Comparison of ENCODE assay signal across 9 mouse cellular contexts in the genomic region with DNA sequence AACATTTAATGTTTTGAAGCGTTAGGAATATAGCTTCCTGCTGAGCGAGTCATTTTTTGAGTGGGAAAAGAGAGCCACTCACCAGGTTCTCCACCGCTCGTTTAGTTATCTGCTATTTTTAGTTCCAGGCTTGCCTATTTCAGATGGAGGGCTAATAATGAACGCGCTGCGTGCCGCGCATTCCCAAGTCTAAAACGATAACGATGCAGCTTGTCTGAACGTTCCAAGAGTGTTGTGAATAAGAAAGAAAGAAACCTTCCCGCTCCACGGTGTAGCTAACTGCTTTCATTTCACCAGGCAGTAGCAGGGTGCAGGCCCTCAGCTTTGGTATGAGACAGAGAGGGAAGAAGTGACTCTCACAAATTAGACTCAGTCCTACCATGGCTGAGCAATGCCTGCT.
DNase-seq lines count a peak whose midpoint lies in the region; ATAC-seq and TF ChIP-seq lines count a peak whose summit lies in the region.
"Had no signal": no experiment of that assay in that cellular context is flagged by ENCODE, and none has a peak within 500 bp of the region (broad histone marks: within the 10 kb centered on the region; RNA-seq: fewer than 3 reads in every experiment).

No protein-coding gene starts in this region.

- peak; percentile 70 for ATAC-seq in forebrain, postnatal 0 days
- ATAC-seq: inflammation-experienced regulatory T-cells, adult 6 months had no signal

- H3K9me3 ChIP-seq in forebrain, postnatal 0 days (ENCODE audit: low read length): no peaks in the 10 kb centered on the region

- no peak overlapping the region for H3K4me3 ChIP-seq in forebrain, postnatal 0 days (ENCODE audit: low read depth, low read length)
- H3K4me3 ChIP-seq: myocyte had no signal

- no peak for TF ChIP-seq CTCF in forebrain, postnatal 0 days (IDR thresholded peaks at IDR 0.05; ENCODE audit: low read depth)

- 24% methylated on average over 14 of the region's 14 CpGs for WGBS in forebrain, postnatal 0 days

- H3K27me3 ChIP-seq in forebrain, postnatal 0 days (ENCODE audit: insufficient read depth, low read length): no peaks in the 10 kb centered on the region

- peak overlapping the region; percentile 26; the same call in 1 of the 2 replicates for H3K9ac ChIP-seq in forebrain, postnatal 0 days

- peak overlapping the region; percentile 70 for H3K27ac ChIP-seq in forebrain, postnatal 0 days (ENCODE audit: low read depth, low read length)

- peaks cover 8% of the 10 kb centered on the region for H3K4me1 ChIP-seq in forebrain, postnatal 0 days (ENCODE audit: insufficient read depth)

- DNase-seq in left cerebral cortex, postnatal 25 days (ENCODE audit: low spot score in 2 of 2): peak; percentile 32 to 41
- DNase-seq in left cerebral cortex, adult 9 months (ENCODE audit: low spot score in 2 of 2): no peak
- DNase-seq in forebrain, postnatal 0 days: peak; percentile 59
- peak; percentile 8 for DNase-seq in heart, postnatal 4 days
- DNase-seq in right cerebral cortex, postnatal 10 days (ENCODE audit: low spot score in 2 of 2): peak; percentile 24 to 45
- DNase-seq in T-cell, adult 2 months (ENCODE audit: low spot score): no peak
- DNase-seq in adrenal gland, postnatal 14 days: no peak

- peak overlapping the region; percentile 20; the same call in 1 of the 2 replicates for H3K4me2 ChIP-seq in forebrain, postnatal 0 days (ENCODE audit: low read depth)

- H3K36me3 ChIP-seq in forebrain, postnatal 0 days (ENCODE audit: insufficient read depth): no peaks in the 10 kb centered on the region

- intact Hi-C loops in left cerebral cortex, postnatal 25 days (cut with DNase I): no loop called here

Comparison
In these comparisons a context has a peak if more than half of its experiments do, and no peak if none do; other contexts are left out.
1. DNase-seq: peak in left cerebral cortex, postnatal 25 days (2 of 2), forebrain, postnatal 0 days (single experiment), heart, postnatal 4 days (single experiment) and right cerebral cortex, postnatal 10 days (2 of 2); none in left cerebral cortex, adult 9 months (0 of 2), T-cell, adult 2 months (single experiment) and adrenal gland, postnatal 14 days (single experiment).